Mouse (Mus musculus) heart, postnatal 0 days (tissue): ENCODE data around the gene Fyb. TPM values are rescaled to one million over a fixed set of nuclear protein-coding genes. Genes with fewer than 3 reads are reported as not detected.

Experiments
- ATAC-seq: fragments of 200-750 bp; cut with Nextera tagmentation; 2 replicates; pipeline ENCODE4 v1.8.0; 2017; ENCODE audit warnings: low read depth, moderate number of reproducible peaks, moderate library complexity; ENCODE audit not compliant: insufficient read depth
- DNase-seq: peaks from one replicate; pipeline ENCODE4 v3.0.0-alpha.2; 2016; ENCODE audit warnings: low spot score
- H3K27ac ChIP-seq: fragments of 300-500 bp; sonication (generic); 2 replicates; pipeline ENCODE4 v1.5.1; 2014; ENCODE audit warnings: low read depth, mild to moderate bottlenecking
- H3K27me3 ChIP-seq: fragments of 300-500 bp; sonication (generic); 2 replicates; pipeline ENCODE4 v1.6.1; 2014; ENCODE audit warnings: low read length, mixed read lengths; ENCODE audit not compliant: control insufficient read depth, insufficient read depth
- H3K36me3 ChIP-seq: fragments of 300-500 bp; sonication (generic); replicated peaks from 2 replicates; pipeline ENCODE4 v1.6.1; 2014; ENCODE audit warnings: low read length, mixed read lengths; ENCODE audit not compliant: control insufficient read depth, insufficient read depth
- H3K4me1 ChIP-seq: fragments of 300-500 bp; sonication (generic); 2 replicates; pipeline ENCODE4 v1.6.1; 2014; ENCODE audit warnings: antibody characterized with exemption; ENCODE audit not compliant: control insufficient read depth, insufficient read depth
- H3K4me2 ChIP-seq: fragments of 300-500 bp; sonication (generic); 2 replicates; pipeline ENCODE4 v1.6.1; 2014; ENCODE audit warnings: low read depth, mild to moderate bottlenecking, low read length, moderate library complexity
- H3K4me3 ChIP-seq: fragments of 300-500 bp; sonication (generic); 2 replicates; pipeline ENCODE4 v1.5.1; 2014; ENCODE audit warnings: low read depth, low read length
- H3K9ac ChIP-seq: fragments of 300-500 bp; sonication (generic); replicated peaks from 2 replicates; pipeline ENCODE4 v1.6.1; 2014; ENCODE audit warnings: low read depth, low read length, mixed read lengths
- H3K9me3 ChIP-seq: fragments of 300-500 bp; sonication (generic); replicated peaks from 2 replicates; pipeline ENCODE4 v1.6.1; 2016; ENCODE audit warnings: low read length; ENCODE audit not compliant: control insufficient read depth
- CTCF ChIP-seq: IDR thresholded peaks from 2 replicates; pipeline ENCODE4 v1.5.1; 2016; ENCODE audit warnings: antibody characterized with exemption, control low read depth, low read depth
- EP300 ChIP-seq: IDR thresholded peaks from 2 replicates; pipeline ENCODE4 v1.6.1; 2016; ENCODE audit warnings: antibody characterized with exemption, low read depth
- WGBS: fragments of 180-500 bp; shearing (Covaris S2); extraction: QIAGEN DNeasy Blood & Tissue Kit; methylation state at CpG from one replicate; pipeline ENCODE4 v1.1.7; 2014; 5-methylcytosine and 5-hydroxymethylcytosine counted together
- polyA plus RNA-seq: library from polyadenylated mRNA; unstranded; fragments of >200 nt; fragmentation: Nextera tagmentation; extraction: Ambion mirVana; gene quantifications from 2 replicates; pipeline ENCODE4 v1.2.1, GENCODE M21; 2015
- total RNA-seq: library from RNA; depleted of rRNA; stranded (reverse); fragments of >200 nt; gene quantifications from 2 replicates; pipeline ENCODE4 v1.2.3, GENCODE M21; 2014; ENCODE audit warnings: low replicate concordance

Fyb gene
- total and polyA plus RNA-seq, 2 experiments from 2014 or later = 1.8 TPM; not detected in 1

GRCm38 (mm10) chr15:6519417-6520255 is 3.0 kb upstream of the Fyb start:
- WGBS = 78% methylated on average over 19 of the region's 19 CpGs
- ATAC-seq = no peak
- Histone ChIP-seq H3K4me3 (no peak overlapping the region), H3K36me3 (no peaks in the 10 kb centered on the region), H3K27ac (no peak overlapping the region), H3K9me3 (no peaks in the 10 kb centered on the region), H3K4me1 (no peaks in the 10 kb centered on the region), H3K27me3 (no peaks in the 10 kb centered on the region), H3K4me2 (no peak overlapping the region), H3K9ac (no peak overlapping the region)
- DNase-seq = no peak
- no peak for TF ChIP-seq CTCF
- no peak for TF ChIP-seq EP300

DNA sequence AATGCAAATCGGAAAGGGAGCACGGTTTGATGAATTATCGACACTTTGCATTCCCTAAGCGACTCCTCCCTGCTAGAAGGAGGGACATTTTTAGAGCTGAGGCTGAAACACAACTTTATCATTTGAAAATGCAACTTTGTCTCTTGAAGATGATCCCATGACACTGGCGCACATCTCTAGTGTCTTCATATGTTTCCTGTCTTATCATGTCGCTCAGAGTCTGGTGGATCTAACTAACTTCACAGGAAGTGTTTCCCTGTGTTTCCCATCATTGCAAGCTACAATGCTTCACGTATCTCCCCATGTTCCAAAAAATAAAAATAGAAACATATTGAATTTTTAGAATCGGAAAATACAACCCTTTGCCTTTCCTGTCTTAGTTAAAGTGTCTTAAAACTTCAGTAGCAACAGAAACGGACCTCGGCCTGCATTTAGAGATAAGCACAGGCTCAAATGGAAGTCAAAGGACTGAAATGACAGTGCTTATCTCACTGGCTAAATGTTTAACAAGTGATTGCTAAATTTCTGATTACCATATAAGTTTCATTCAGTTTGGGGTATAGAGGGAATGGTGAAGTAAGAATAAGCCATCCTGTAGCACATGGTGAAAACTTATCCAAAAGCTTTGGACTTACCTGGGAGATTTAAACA is 2.0 kb upstream of the Fyb start:
- DNase-seq = no peak
- Histone ChIP-seq H3K4me1 (no peaks in the 10 kb centered on the region), H3K4me3 (no peak overlapping the region), H3K27me3 (no peaks in the 10 kb centered on the region), H3K4me2 (no peak overlapping the region), H3K36me3 (no peaks in the 10 kb centered on the region), H3K9ac (no peak overlapping the region), H3K27ac (no peak overlapping the region), H3K9me3 (no peaks in the 10 kb centered on the region)
- 51% methylated on average over 10 of the region's 10 CpGs for WGBS
- no peak for ATAC-seq
- no peak for TF ChIP-seq EP300
- no peak for TF ChIP-seq CTCF

GRCm38 (mm10) chr15:6524801-6525200 is 2.1 kb downstream of the Fyb start:
- no peak for DNase-seq
- H3K27ac ChIP-seq = no peak overlapping the region
- no peak for TF ChIP-seq EP300
- no peak for TF ChIP-seq CTCF
- no peak overlapping the region for H3K9ac ChIP-seq
- H3K4me3 ChIP-seq = no peak overlapping the region
- WGBS = 84% methylated on average over 2 of the region's 2 CpGs
- no peaks in the 10 kb centered on the region for H3K27me3 ChIP-seq
- ATAC-seq = no peak
- H3K9me3 ChIP-seq = no peaks in the 10 kb centered on the region
- no peaks in the 10 kb centered on the region for H3K4me1 ChIP-seq
- H3K36me3 ChIP-seq = no peaks in the 10 kb centered on the region
- no peak overlapping the region for H3K4me2 ChIP-seq

DNA sequence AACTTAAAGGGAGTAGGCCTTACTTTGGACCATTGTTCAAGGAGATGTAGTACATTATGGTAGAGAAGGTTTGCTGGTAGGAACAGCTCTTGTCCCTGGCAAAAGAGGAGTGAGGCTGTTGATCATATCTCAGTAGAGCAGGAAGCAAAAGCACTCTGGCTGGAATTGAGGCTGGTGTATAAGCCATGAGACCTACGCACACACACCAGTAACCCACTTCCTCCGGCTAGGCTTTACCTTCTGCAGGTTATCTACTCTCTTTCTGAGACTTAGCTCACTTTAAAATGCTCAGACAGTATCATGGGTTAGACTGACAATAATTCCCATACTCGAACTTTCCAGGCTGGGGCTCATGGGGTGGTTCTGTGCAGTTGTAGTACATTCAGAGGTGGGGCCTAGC is 2.7 kb downstream of the Fyb start:
- Histone ChIP-seq H3K4me3 (no peak overlapping the region), H3K9me3 (no peaks in the 10 kb centered on the region), H3K4me2 (no peak overlapping the region), H3K27me3 (no peaks in the 10 kb centered on the region), H3K4me1 (no peaks in the 10 kb centered on the region), H3K36me3 (no peaks in the 10 kb centered on the region), H3K27ac (no peak overlapping the region), H3K9ac (no peak overlapping the region)
- 75% methylated on average over 3 of the region's 3 CpGs for WGBS
- no peak for ATAC-seq
- DNase-seq = no peak
- TF ChIP-seq EP300 = no peak

GRCm38 (mm10) chr15:6533858-6534343 is 11.2 kb downstream of the Fyb start:
- no peak for TF ChIP-seq CTCF
- TF ChIP-seq EP300 = no peak
- Histone ChIP-seq H3K9ac (no peak overlapping the region), H3K9me3 (no peaks in the 10 kb centered on the region), H3K4me3 (no peak overlapping the region), H3K36me3 (no peaks in the 10 kb centered on the region), H3K27me3 (no peaks in the 10 kb centered on the region), H3K27ac (no peak overlapping the region), H3K4me1 (no peaks in the 10 kb centered on the region), H3K4me2 (no peak overlapping the region)
- ATAC-seq (no peak), DNase-seq (no peak)
- 70% methylated on average over 3 of the region's 3 CpGs for whole genome bisulfite sequencing
